Mouse (Mus musculus) left cerebral cortex, postnatal 4 days (tissue): ENCODE measurements around the gene Grip1. TPM values are rescaled to one million over a fixed set of nuclear protein-coding genes. Genes with fewer than 3 reads are reported as not detected.

Experiments
- DNase-seq: peaks from one replicate; pipeline ENCODE4 v3.0.0-alpha.2; 2022
- intact Hi-C: fragments of 180-260 bp; cut with DNase I; formaldehyde crosslinking; loops from one replicate; pipeline ENCODE4 v1.15.1; 2025
- total RNA-seq, 2 experiments: library from RNA; stranded (reverse); gene quantifications; 2 replicates each; pipeline ENCODE4 v1.2.3; 2021

Gene Grip1
- total RNA-seq, 2 experiments from 2014 or later, result 57.4 to 61.9 TPM

DNA sequence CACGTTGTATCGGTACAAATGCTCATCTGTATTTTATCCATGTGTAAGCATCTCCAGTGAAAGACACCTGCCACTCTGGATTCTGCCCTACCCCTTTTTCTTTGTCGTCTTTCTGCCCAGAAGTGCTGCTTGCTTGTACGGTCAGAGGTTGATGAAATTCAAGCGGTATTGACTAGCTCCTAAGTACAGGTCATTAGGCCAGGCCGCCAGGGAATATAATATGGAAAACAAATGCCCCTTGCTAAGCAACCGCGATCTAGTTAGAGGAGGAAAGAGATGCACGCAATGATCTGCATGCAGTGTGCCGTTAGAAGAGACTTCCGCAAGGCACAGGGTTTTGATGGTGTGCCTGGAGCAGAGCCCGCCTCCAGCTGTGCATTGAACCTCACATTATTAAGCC lies 187.4 kb downstream of the Grip1 start:
- intact Hi-C loops, result loop anchor here (5.0 kb wide), 1 partner anchor 486 kb away; no protein-coding TSS in a partner anchor
- no peak for DNase-seq

- intact Hi-C loops, result loop anchor here (5.0 kb wide), 1 partner anchor 483 kb away; no protein-coding TSS in a partner anchor
- DNase-seq, result no peak
Measured at GRCm38 (mm10) chr10:119644289-119644688, 190.7 kb downstream of the Grip1 start.

- peak; percentile 73 for DNase-seq
- intact Hi-C loops, result loop anchor here (5.0 kb wide), 2 partner anchors 131 to 156 kb away; no protein-coding TSS in a partner anchor
Measured at GRCm38 (mm10) chr10:119646500-119647439, 193.1 kb downstream of the Grip1 start.

GRCm38 (mm10) chr10:119660677-119661353 lies 207.2 kb downstream of the Grip1 start:
- intact Hi-C loops, result no loop called here
- DNase-seq, result no peak

DNA sequence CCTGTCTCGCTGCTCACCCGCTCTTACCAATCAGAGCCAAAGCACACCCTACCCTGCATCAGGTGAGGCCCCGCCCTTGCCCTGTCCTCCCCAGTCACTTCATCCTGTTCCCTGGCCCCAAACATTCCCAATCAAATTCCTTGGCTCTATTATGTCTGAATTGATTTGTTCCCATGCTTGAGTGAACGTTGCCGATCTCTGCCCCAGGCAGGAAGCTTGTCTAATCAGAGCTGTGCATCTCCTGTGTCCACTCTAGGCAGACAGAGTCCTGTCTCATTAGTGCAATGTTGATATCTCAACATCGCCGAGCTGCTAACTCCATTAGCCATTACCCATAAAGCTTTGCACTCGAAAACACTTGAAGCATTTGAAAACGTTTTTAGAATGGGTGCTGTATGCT lies 210.0 kb downstream of the Grip1 start:
- intact Hi-C loops, result no loop called here
- no peak for DNase-seq

DNA sequence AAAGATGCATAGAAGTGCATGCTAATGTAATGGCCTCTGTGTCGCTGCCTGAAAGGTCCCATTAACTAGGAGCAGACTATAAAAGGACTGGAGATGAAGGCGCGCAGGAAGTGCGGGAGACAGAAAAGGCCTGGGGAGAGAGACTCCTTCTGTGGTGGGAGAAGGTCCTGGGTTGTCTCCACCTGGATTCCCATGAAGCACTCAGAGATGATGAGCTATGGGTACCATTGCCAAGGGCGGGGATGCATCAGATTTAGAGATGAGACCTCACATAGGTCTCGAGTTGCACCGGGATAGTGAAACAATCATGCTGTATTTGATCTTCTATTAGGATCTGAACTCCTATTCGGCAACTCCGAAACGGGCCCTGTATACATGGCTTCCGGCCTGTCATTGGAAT lies 212.8 kb downstream of the Grip1 start:
- intact Hi-C loops, result no loop called here
- DNase-seq, result no peak

DNA sequence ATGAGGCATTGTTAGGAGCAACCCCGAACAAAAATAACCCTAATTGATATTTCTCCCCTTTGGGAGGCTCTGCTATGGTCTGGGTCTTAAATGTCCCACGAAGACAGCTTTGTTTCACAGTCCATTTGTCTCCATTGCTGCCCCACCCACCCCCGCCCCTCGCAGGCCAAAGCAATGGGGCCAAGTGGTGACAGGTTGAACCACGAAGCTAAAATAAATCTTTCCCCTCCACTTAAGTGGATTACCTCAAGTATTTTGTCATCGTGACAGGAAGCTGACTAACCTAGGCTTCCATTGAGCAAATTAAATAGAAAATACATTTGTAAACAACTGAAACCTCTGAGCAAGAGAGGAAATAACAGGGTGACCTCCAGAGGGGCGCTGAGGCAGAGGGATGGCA lies 216.8 kb downstream of the Grip1 start:
- intact Hi-C loops, result no loop called here

GRCm38 (mm10) chr10:119684377-119684826 lies 230.8 kb downstream of the Grip1 start:
- DNase-seq, result peak; percentile 66
- intact Hi-C loops, result no loop called here

More for the DNA sequence above, 216.8 kb downstream of the Grip1 start:
- no peak for DNase-seq

DNA sequence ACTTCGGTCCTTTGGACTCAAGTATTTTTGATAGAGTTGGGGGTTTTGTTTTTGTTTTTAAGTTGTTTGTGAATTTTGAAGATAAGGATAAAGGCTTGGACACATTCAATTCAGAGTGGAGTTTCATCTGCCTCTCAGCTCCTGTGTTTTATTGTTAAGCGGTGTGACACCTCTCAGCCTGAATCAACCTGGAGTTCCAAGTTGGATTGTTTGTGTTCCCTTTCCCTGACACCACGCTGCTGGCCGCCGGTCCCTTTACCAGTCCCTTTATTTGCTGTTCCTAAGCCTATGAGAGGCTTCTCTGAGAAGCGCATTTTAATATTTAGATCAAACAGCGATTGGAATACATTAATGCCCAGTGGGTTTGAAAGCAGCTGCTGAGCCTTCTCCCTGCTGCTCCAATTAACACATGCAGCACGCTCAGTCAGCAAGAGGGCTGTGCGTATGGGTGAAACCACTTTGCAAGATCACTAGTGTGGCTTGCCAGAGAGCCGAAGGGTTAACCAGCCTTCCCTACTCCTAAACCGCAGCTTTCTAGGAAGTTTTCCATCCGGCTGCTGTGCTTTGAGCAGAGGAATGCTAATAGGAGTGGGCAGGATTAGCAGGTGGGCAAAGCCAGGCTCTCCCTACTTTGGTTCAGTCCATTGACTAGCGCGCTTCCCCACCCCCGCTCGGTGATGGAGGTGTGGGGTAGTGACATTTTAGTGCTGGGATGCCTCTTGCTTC lies 237.9 kb downstream of the Grip1 start:
- intact Hi-C loops, result no loop called here

DNA sequence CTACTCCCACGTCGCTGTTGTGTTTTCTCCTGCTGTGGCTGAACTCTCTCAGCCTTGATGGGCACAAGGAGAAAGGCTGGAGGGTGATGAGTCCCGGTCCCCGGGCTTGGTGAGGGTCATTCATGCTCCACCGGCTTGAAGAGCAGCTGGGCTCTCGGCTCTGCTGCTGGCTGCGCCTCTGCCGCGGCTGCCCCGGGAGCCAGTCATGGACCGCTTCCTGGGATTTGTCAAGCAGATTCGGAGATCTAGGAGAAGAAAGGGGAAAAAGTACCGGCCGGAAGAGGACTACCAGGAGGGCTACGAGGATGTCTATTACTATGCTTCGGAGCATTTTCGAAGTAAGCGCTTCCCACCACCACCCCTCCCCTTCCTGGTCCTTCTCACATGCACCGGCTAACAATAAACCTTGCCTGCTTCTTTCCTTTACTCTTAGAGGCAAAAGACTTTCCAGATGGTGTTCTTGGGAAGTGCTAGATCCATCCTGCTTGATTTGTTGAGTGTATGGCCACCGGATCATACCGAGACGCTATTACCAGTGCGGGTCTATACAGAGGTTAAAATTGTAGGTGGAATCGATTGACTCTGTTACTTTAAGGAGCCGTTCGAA lies 238.8 kb downstream of the Grip1 start:
- intact Hi-C loops, result no loop called here
- DNase-seq, result peak; percentile 58

More for the DNA sequence above, 237.9 kb downstream of the Grip1 start:
- DNase-seq, result peak; percentile 64

DNA sequence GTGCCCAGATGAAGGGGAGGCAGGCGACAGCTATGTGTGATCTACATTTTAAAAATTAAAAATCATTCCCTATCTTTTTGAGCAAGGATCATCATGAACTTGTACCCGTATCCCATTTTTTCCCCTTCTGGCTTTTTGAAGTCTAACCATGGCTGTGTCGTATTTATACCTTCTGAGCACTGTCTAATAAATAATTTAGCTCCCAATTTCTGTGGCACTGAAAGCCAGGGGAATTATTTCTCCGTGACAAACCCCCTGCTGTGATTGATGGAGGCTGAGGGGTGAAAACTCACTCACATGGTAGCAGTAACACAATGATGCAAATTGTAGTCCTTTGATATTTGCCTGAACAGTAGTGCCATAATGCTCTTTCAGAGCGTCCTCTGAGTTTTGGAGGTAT lies 239.8 kb downstream of the Grip1 start:
- no peak for DNase-seq
- intact Hi-C loops, result no loop called here

GRCm38 (mm10) chr10:119697257-119697798 lies 243.7 kb downstream of the Grip1 start:
- no peak for DNase-seq
- intact Hi-C loops, result no loop called here

DNA sequence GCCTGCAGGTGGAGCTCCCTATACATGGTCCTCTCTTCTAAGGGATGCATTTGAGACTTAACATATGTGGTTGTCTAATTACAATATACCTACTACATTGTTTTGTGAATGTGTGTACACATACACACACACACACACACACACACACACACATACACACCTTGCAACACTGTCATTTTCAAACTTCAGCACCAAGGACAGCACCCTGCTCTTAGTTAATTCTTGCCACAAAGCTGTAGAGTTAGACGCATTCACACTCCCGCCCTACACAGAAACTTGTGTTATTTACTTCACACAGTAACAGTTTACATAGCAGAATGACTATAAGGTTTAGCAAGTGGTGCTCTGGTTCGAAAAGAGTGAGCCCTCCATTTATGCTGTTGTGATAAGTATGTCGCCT lies 251.7 kb downstream of the Grip1 start:
- intact Hi-C loops, result no loop called here
- DNase-seq, result no peak

- intact Hi-C loops, result no loop called here
- DNase-seq, result no peak
Measured at GRCm38 (mm10) chr10:119706281-119706680, 252.7 kb downstream of the Grip1 start.

- intact Hi-C loops, result no loop called here
- DNase-seq, result no peak
Measured at GRCm38 (mm10) chr10:119706983-119707382, 253.4 kb downstream of the Grip1 start.

DNA sequence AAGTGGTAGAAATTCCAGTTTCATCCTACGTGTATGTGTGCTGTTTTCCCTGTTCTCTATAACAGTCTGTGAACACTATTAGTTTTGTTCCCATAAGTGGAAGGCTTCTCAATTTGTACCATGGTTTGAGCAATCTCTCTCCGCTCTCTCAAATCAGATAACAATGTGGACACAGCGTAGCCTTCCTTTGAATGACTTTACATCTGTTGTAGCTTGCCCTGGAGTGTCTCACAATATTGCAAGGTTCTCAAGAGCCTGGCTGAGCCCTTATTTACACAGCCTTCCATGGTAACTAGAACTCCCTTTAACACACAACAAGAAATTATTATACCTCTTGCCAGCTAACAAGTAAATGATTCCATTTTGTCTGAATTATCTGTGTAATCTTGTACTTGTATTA lies 268.3 kb downstream of the Grip1 start:
- intact Hi-C loops, result no loop called here
- DNase-seq, result no peak

DNA sequence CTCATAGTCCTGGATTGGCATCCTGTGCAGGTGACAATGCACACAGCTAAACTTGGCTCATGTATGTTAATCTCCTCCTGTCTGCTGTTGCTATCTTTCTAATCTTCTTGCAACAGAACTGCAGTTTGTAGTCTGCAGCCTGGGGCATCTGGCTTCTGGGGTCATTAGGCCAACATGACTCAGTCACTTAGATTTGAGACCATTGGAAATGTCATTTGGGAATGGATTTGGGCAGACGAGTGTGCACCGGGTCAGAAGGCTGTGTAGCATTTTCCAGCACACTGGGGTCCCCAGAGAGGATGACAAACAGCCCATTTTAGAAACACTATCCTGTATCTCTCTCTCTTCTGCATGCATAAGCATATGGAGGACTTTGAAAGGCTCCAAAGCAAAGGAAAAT lies 268.8 kb downstream of the Grip1 start:
- intact Hi-C loops, result no loop called here
- no peak for DNase-seq

DNA sequence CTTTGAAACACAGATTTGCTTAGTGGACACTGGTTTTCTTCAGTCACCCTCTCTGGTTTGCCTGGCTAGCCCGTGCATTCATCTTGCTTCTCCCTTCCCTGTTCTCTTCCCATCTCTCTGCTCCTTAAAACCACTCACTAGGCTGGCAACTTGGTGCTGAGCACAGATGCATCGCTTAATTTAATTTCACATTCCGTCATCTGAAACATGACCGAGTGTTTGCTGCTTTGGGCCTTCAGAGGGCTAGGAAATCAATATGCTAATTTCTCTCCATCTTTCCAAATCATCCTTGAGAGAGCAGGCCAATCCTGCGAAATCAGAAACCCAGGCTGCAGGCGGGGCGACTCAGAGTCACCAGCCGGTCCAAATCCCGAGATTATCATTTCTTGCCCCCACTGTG lies 270.0 kb downstream of the Grip1 start:
- no peak for DNase-seq
- intact Hi-C loops, result no loop called here

DNA sequence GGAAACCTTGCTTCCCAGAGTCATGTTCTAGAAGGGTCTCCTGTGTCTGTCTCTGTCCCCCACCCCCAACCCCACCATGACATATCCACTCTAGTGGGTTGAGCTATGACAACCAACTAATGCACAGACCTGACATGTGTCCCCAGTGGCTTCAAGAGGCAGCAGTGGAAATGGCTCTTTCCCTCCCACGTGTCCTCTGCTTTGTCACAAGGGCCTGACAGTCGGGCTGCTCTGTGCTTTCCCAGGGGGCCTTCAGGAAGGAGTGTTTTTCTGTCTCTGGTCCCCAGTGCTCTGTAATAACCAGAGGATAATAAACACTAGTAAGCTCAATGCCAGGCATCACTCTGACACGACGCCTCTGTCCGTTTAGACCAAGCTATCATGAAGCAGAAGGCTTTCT lies 271.7 kb downstream of the Grip1 start:
- DNase-seq, result no peak
- intact Hi-C loops, result no loop called here

- DNase-seq, result no peak
- intact Hi-C loops, result no loop called here
Measured at GRCm38 (mm10) chr10:119725966-119726365, 272.3 kb downstream of the Grip1 start.
